Mouse (Mus musculus): ENCODE data around the gene Pik3c2a.

Gene Pik3c2a

DNA sequence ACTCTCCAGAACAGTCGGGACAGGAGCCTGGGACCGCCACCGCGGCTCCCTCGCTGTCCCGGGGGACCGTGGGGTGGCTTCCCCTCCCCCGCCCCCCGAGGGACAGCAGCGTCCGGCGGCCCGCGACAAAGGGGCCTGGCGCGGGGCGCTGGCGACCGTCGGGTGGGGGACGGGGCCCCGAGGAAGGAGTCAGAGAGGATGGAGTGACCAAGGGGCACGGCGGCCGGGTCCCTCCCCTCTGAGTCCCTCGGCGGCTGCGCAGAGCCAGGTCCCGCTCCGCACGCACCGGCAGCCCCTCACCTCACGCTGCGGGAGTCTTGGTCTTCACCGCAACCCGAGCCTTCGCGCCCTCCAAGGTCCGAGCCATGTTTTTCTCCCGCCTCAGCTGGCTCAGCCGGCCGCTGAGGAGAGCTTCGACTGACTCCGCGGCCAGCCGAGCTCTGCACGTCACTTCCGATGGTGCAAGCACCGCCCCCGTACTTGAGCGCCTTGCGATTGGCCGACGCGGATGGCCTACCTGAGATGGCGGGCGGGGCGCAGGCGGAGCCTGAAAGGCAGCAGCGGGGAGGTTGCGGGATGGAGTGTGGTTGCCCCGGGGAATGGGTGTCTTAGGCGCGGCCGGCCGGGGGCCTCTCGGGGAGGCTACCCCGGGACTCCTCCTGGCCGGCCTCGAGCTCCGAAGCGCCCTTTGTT, at the start of gene Pik3c2a:
Gene Pik3c2a (minus strand): TSS at position 446 of the 693 bp plus-strand sequence.
- peak; percentile 94 to 96 for DNase-seq (ENCODE audit: low spot score in 2 of 2)

DNA sequence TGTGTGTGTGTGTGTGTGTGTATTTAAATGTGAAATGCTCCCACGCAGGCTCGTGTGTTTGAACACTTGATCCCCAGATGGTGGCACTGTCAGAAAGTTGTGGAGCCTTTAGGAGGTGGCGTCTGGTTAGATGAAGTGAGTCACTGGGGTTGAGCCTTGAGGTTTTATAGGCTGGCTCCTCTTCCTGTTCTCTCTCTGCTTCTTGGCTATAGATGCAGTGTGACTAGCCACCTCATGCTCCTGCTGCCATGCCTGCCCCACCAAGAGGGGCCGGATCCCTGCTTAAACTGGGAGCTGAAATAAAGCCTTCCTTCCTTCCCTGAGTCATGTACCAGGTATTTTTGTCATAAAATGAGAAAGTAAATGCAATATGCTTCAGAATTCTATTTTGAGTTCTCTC, 47.9 kb upstream of the Pik3c2a start:
- no peak for DNase-seq (ENCODE audit: low spot score in 2 of 2)

DNA sequence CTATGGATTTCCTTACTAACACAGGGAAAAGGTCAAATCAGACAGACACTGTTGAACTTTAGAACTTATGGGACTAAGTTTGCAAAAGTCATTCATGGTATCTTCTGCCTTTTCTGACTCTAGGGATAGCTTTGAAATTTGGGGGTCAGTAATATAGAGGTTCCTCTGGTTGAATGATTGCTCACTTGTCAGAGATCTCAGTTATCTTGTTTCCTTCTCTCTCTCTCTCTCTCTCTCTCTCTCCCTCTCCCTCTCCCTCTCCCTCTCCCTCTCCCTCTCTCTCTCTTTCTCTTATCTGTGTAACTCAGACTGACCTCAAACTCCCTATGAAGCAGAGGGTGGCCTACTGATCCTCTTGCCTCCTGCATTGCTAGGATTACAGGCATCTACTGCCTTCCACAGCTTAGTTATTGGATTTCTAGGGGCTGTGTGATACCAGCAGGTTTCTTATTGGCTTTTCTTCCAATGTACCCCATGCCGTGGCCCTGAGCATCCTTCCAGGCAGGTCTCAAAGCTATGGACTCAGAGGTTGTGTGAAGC, 41.9 kb upstream of the Pik3c2a start:
- no peak for DNase-seq (ENCODE audit: low spot score in 2 of 2)

DNA sequence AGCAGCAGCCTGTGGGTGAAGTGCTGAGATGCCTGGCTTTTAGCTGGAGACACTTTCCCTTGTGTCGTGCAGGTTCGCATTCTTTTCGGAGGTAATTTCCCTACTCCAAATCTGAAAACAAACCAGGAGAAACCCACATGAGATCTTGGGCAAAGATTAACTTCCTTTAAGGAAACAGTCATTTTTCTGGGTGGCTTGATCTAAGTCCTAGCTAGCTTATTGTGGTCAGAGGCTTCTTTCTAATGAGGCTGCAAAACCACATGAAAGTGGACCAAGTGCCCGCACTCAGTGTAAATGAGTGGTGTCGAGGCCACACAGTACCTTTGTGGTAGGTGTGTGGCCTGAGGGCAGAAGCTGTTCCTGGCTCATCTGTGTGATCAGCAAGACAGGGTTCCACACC, 41.0 kb upstream of the Pik3c2a start:
- DNase-seq (ENCODE audit: low spot score in 2 of 2), result no peak

DNA sequence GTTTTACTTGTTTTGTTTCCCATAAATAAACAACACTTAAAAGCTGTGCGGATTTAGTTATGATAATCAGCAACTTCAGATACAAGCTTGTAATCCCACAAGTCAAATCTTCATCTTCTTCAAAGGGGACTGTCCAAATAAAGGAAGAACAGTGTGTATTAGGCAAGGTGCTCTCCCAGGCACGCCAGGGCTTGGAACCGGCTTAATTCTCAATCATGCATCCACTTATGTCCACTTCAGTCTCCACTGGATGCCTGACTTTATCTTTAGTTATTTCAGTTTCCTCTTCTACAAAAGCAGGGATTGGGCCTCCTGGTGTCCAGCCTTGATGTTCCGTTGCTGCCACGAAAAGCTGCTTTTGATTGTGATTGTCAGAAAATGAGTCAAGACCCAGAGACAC, 40.5 kb upstream of the Pik3c2a start:
- no peak for DNase-seq (ENCODE audit: low spot score in 2 of 2)

DNA sequence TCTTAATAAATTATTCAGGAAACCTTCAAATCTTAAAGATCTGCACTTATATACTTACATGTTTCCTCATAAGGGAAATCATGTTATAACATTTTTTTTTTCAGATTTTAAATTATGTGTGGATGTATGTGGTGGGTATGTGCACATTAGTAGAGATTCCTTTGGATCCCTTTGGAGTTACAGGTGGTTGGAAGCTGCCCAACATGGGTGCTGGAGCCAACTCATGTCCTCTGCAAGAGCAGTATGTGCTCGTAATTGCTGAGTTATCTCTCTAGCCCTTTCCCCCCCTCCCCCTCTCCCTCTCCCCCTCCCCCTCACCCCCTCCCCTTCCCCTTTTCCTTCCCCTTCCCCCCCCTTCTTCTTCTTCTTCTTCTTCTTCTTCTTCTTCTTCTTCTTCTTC, 39.9 kb upstream of the Pik3c2a start:
- no peak for DNase-seq (ENCODE audit: low spot score in 2 of 2)

DNA sequence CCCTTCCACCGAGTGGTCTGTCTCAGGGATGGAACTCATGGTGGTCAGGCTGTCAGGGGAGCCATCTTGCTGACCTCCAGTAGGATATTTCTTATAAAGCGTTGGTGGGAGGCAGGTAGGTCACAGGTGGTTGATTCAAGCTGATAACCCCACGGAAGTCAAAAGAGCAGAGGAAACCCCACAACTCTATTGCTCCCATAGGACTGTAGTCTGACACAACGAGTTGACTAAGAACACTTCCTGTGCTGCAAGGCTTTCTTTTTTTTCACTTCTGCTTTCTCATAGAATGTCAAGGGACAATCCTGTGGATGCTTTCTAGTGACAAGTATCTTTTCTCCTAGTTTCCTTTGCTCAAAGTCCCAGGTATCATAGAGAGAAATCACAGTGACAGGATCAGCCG, 33.0 kb upstream of the Pik3c2a start:
- DNase-seq (ENCODE audit: low spot score in 2 of 2), result no peak

DNA sequence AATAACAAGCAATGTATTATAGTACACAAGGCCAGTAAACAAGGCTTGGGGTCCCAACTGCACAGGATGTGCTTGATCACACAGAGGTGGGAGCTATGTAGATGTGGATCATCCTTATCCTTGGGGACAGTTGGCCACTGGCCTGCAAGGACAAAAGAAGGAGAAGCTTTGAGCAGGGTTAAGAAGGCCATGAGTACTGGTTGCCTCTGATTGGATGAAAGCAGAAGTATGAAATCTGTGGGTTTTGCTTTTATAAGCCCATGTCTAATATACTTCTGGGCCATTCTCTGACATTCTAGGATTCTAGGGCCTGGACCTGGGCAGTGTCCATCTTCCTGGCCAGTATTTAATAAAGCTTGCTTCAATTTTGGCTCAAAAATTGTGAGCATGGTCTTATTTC, 32.6 kb upstream of the Pik3c2a start:
- no peak for DNase-seq (ENCODE audit: low spot score in 2 of 2)

DNA sequence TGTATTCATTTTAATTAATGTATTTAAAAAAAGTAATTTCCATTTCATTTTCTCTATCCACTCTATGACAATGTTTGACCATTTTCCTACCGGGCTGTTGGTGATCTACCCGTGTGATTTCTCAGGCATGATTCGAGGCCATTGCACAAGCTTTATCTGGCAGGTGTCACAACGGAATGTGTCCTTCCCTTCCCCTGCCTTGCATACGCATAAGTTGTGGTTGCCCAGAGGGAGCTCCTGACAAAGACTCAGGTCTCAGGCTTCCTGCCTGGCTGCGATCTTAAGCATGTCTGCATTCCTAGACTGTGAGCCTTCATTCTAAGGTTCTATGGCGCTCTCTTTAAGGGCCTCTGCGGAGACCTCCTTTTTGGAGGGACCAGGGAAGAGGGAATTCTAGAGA, 18.9 kb upstream of the Pik3c2a start:
- DNase-seq (ENCODE audit: low spot score in 2 of 2), result no peak

DNA sequence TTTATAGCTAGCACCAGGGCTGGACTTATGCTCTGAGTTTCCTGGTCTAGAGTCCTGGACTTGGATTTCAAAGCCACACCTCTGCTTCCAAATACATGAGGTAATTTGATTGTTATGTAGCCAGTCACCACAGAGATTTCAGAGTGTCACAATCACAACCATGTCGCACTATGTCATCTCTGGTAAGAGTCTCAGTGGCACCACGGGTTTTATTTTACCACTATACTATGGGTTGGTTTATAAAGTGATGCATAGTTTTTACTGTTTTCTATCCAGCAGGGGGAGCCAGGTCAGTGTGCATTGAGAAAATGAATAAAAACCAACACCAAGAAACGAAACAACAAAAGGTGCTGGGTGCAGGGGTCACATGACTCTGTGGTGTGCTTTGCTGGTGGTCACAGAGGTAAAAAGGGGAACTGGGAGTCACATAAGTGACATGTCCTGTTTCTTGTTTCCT, 15.8 kb upstream of the Pik3c2a start:
- no peak for DNase-seq (ENCODE audit: low spot score in 2 of 2)

DNA sequence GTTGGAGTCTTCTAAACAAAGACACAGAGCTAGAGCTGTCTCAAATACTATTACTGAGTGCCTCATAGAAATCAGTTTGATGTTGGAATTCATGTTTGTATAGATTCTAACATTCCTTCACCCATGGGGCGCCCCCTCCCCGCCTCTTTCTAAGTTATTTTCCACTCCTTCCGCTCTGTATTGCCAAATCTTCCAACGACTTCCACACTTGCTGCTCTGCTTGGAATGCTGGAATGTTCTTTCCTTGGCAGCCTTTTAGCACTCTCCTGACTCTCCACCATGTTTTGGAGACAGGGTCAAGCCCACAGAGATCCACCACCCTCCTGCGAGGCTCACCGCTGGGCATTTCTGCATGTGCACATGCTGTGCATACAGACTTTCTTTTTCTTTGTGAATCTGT, 14.1 kb upstream of the Pik3c2a start:
- DNase-seq (ENCODE audit: low spot score in 2 of 2), result no peak

DNA sequence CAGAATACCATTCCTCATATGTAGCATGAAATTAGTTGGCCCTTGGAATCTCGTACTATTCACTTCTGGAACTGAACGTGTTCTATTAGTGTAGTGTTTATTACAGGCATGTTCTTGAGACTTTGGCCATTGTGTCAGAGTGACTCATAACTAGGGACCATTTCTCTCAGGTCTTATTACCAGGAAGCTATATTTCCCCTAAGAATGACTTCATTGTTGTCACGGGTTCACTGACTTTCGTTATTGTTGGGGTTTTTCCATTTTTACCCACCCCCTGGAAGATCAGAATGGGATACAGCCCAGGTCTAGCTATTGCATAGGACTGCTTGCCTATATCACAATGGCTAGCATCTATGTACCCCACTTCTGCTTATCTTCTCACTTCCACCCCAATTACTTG, 13.7 kb upstream of the Pik3c2a start:
- DNase-seq (ENCODE audit: low spot score in 2 of 2), result no peak

DNA sequence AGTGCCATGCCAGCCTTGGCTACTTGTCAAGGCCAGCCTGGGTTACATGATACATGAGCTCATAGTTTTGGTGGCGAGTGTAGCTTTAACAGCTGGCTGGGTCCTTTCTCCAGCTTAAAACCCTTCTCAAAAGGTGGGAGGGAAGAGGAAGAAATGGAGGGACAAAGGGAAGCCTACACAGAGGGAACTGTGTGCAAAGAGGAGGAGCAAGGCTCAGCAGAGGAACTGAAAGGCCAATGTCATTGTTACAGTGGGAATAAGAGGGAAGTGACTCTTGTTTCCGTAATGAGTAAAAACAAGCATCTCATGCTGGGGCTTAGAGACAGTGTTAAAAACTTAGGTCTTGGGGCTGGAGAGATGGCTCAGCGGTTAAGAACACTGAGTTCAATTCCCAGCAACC, 3.4 kb upstream of the Pik3c2a start:
- no peak for DNase-seq (ENCODE audit: low spot score in 2 of 2)

DNA sequence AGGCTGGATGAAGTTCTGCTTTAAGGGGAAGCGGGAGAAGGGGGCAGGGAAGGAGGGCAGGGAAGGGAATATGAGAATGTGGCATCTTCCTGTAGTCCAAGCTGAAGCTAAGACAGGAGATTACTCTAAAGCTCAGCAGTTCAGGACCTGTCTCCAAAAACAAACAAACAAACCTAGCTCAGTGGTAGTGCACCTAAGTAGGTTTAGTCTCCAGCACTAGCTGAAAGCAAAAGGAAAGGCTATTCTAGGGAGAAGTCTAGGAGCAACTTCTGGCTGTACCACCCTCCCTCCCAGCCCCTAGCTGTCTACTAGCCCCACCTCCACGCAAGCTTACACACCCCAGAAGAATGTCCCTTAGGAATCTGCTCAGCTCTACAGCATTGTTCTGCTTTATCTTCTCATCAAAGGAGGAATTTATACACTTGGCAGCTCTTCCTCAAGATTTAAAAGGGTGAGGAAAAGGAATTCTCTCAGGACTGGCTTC, 1.1 kb upstream of the Pik3c2a start:
- no peak for DNase-seq (ENCODE audit: low spot score in 2 of 2)

DNA sequence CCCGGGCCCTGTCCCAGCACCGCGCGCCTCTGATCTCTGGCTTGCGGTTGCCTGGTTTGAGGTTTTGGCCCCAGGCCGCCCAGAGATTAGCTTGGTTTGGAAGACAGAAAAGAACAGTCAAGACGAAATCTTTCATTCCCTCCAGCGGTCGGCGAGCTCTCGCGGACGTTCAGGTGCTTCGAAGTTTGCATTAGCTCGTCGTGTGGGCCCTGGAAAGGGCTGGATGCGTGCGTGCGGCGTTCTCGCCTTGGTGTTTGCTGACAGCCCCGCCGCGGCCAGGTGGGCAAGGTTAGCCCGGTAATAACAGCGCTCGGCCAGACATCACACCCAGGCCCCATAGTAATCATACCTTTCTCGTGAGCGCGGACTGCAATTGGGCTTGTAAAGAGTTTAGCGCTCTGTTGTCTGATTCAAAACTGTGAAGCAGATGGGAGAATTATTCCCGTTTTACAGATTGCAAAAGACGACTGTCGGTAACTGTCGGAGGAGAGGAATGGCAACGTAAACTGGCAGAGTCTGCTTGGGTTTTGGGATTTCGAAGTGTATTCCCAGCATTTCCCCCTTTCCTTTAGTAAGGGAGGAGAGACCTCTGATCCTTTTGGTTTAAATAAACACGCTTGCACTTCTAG, 562 bp upstream of the Pik3c2a start:
- no peak for DNase-seq (ENCODE audit: low spot score in 2 of 2)

DNA sequence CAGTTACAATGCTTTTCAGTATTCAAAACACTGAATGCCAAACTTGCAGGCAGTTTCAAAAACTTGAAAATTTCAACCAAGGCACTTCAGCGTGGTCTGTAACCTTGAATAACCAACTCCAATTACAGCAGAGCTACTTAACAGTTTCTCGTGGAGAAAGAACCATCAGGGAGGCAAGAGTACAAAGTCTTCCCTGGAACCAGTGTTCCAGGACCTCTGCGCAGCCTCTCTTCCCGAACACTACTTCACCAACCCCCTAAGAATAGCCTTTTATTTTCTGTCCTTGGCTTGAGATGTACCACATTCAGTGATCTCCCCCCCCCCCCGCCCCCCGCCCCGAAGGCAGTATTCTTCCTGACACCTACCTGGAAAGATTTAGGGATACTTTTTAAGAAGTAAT, 1.0 kb downstream of the Pik3c2a start:
- DNase-seq (ENCODE audit: low spot score in 2 of 2), result no peak

DNA sequence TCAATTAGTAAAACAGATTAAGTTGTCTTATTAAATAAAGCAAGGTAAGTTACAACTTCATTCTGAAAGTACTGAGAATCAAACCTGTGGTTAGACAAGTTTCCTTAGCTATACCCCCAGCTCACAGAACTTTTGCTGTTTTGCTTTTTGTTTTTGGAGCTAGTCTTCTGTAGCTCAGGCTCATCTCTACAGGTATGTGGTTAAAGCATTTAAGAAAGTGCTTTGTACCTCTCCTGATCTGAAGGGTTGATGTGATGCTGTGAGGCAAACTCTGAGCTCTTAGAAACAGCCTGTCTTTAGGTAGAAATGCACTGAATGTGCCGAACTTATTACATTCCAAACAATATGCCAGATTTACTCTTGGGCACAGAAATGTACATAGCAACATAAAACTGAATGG, 1.9 kb downstream of the Pik3c2a start:
- no peak for DNase-seq (ENCODE audit: low spot score in 2 of 2)

DNA sequence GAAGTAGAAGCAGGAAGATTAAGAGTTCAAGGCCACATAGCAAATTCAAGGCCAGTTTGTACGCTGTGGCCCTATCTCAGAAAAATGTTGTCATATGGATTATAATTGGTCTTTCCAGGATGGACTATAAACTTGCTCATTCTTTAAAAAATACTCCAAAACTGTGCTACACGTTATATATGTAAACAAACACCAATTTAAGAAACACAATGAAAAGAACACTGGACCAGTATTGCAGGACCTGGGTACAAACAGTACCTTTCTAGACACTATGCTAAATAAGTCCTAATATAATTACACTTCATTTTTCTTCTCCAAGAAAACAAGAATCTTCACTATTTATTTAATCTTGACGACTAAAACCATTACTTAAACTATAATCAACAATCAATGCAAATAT, 11.6 kb downstream of the Pik3c2a start:
- DNase-seq (ENCODE audit: low spot score in 2 of 2), result no peak

DNA sequence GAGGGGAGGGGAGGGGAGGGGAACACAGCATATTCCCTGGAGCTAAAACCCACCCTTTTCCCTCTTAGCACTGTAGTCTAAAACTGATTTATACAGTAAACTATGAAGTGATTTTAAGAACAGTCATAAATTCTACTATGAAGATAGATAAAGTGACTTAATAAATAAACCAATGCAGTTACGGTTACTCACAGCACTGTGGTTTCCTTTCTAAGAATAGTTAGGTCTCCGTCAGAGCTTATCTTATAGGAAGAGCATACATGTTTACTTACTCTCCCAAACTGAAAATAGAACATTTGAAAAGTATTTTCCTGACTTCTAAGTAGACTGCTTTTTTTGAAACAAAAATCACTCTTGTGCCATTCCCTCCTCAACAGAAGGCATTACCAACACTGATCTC, 12.3 kb downstream of the Pik3c2a start:
- DNase-seq (ENCODE audit: low spot score in 2 of 2), result no peak

DNA sequence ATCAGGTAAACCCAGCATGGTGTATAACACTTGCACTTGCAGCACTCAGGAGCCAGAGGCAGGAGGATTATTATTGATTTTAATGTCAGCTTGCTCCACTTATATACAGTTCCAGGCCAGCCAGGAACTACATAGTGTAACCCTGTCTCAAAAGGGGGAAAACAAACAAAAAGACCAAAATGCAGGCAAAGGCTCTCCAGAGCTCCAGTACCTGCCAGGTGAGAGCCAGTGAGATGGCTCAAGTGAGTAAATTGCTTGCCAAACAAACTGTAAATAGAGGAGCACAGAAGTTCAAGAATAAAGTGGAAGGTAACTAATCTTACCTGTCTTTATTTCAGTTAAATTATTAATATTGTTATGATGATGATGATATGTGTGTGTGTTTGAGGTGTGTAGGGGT, 16.0 kb downstream of the Pik3c2a start:
- DNase-seq (ENCODE audit: low spot score in 2 of 2), result no peak

DNA sequence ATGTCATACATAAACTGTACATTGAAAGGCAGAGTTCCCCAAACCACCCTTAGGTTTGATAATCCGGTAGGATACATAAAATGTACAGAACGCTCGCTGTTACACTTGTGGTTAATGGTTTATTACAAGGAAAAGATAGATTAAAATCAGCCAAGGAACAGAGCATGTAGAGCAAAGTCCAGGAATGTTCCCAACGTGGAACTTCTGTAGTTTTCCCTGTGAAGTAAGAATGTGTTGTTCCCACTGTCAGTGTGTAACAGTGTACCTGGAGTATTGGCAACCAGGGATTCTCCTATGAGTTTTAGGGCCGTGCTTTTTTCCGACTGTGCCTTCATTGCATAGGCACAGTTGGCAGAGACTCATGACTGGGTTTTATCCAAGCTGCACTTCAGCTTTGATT, 17.5 kb downstream of the Pik3c2a start:
- no peak for DNase-seq (ENCODE audit: low spot score in 2 of 2)

DNA sequence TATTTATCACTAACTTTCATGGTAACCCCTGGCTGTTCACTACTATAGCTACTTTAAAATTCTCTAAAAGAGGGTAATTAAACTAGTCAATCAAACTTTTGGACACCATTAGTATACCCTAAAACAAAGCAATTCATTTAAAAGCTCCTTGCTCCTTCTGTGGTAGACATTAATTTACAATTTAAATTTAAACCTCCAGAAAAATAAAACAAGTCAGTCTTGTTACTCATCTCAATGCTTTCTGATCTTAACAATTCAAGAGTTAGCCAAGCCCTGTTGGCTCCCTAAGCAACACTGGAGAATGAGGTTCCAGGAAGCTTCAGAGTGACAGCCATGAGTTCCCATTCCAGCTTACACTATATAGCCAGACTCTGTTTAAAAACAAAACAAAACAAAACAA, 22.2 kb downstream of the Pik3c2a start:
- no peak for DNase-seq (ENCODE audit: low spot score in 2 of 2)

DNA sequence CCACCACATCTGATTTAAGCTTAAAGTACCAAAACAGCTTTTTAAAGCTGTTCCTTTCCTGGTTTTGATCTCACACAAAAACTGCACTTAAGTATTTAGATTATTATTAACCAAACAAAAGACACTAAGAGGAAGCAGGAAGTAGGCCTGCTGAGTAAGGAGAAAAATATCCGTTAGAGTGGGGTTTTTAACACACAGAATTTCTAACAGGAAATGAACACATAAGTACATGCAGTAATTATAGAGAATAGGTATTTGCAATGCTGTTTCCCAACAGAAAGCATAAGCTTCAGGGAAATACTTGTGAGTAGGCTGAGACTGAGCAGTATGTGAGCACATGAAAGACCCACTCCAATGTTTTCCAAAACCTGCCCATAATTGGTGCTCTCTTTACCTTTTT, 33.8 kb downstream of the Pik3c2a start:
- DNase-seq (ENCODE audit: low spot score in 2 of 2), result no peak

Data from right cerebral cortex, postnatal 36 days (tissue).